Mouse (Mus musculus) layer of hippocampus, postnatal 25 days (tissue): Measurements from ENCODE around the gene Sgo2b. TPM values are rescaled to one million over a fixed set of nuclear protein-coding genes. Genes with fewer than 3 reads are reported as not detected.
"Not testable (repeated sequence)": the region's sequence is repeated elsewhere in the genome, so short reads cannot be mapped to it uniquely, and the experiment has no call there.

Source experiments
- DNase-seq, 2 experiments: peaks; one replicate each; pipeline ENCODE4 v3.0.0; 2022; ENCODE audit warnings: mixed read lengths in 2 of 2, low spot score in 1 of 2; ENCODE audit errors: extremely low spot score in 1 of 2
- total RNA-seq, 2 experiments: library from RNA; stranded (reverse); gene quantifications; 2 replicates each; pipeline ENCODE4 v1.2.3; 2021

The Sgo2b gene
- total RNA-seq: not detected

DNA sequence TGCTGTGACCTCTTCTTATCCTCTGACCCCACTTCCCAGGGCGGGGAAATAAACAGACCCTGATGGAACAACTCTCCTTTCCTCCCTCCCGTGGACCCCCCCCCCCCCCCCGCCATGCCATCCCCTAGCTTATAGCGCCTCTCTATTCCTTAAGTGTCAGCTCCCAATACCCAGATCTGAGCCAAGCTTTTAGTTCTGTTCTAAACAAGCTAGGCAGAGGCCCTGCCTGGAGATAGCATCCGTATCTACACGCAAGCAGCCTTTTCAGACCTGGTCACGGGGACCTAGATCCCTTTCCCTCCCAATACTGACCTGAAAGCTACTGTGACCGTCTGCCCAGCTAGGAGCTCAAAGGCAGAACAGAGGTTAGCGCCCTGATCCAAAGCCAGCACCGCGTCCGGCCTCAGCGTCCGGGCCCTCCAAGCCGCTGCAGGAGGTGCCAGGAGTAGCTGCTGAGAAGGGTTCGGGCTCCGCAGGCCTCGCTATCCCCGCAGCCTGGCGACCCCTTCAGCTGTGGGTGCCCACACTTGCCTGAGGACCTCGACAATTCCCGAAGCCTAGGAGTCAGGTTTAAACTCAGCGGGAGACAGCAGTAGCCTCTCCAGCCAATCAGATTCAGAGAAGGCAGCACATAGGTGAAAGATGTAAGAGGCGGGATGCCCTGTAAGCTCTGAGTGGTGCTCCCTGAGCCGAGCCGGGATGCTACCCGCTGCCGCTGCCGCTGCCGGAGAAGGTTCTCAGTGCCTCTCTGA lies at the start of gene Sgo2b:
Sgo2b (minus strand) TSS at position 623 of the 752 bp plus-strand sequence.
- DNase-seq: no peak

DNA sequence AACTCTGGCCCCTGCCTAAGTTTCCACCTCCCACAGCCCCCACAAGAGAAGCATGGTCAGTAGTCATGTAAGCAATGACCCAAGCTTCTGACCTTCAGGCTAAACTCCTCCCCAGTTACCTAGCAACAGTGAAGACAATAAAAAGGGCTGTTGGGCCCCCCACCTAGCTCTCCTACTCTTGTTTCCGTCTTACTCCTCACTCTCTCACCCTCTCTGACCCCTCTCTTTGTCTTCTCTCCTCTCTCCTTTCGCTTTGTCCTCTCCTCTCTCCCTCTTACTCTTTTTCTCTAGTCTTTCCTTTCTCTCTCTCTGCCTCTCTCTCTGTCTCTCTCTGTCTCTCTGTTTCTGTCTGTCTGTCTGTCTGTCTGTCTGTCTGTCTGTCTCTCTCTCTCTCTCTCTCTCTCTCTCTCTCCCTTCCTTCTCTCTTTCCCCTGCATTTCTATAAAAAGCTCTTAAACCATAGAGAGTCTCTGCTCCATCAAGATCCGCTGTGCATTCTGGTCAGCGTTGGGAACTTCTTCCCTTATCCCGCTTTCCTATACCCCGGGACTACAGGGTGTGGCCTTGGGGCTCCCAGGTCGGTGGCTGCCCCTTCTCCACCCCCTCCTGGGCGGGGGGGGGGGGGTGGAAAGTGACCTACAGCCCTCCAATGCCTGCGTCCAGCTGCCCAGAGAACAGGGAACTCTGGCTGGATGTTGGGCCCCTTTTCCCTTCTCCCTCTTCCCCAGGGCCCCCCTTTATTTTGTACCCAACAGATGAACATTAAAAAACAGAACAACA lies 18.8 kb upstream of the Sgo2b start:
- not testable (repeated sequence) for DNase-seq

DNA sequence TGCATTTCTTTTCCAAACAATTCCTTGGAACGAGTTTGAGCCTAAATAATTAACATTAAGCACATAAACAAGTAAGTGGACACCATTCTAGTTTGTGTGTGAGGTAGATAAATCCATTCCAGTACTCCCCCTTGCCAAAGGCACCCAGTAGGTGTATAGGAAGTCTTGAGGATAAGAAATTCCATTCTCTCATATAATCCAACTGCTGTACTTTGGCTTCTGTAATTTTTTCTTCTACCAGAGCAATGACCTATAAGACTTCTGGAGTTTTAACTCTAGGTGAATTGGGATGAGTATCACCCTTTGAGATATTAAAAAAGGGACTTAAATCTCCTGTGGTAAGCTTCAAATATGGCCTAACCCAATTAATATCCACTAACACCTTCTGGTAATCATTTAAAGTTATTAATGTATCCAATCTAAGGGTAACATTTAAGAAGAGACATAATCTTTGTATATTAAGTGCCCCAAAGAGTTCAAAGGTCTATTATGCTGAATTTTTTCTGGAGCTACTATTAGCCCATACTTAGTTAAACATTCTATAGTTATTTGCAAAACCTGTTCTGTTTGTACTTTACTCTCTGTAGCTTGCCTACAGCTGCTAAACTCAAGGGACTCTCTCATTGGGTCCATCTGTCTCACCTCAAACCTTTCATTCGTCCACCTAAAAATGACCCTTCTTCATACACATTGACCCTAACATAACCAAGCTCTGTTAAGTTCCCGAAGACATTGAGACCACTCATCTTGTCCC lies 9.2 kb upstream of the Sgo2b start:
- no peak for DNase-seq

DNA sequence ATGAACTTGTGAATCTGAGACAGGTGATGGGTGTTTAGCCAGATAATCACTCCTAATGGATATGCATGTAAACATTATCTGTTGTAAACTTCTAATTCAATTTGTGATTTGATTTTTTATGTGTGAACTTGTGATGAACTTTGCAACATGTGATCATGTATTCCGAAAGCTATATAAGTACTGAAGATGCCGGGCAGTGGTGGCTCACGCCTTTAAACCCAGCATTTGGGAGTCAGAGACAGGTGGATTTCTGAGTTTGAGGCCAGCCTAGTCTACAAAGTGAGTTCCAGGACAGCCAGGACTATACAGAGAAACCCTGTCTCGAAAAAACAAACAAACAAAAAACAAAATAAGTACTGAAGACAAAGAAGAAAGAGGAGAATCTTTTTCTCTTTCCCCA lies 1.8 kb upstream of the Sgo2b start:
- DNase-seq: not testable (repeated sequence)

DNA sequence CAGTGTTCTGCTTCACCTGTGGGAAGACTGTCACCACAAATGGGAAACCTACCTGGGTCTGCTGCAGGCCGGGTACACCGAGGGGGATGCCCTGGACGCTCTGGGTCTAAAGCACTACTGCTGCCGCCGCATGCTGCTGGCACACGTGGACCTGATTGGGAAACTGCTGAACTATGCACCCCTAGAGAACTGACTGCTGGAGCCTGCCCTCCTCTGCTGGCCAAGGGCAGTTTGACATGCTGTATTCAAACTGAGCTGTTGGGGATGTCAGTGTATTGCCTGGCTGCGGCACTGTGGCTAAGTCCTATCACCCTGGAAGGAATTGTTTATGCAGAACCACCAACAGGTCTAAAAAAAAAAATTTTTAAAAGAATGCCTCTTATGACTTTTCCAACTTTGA lies 18.9 kb downstream of the Sgo2b start:
- DNase-seq: no peak

DNA sequence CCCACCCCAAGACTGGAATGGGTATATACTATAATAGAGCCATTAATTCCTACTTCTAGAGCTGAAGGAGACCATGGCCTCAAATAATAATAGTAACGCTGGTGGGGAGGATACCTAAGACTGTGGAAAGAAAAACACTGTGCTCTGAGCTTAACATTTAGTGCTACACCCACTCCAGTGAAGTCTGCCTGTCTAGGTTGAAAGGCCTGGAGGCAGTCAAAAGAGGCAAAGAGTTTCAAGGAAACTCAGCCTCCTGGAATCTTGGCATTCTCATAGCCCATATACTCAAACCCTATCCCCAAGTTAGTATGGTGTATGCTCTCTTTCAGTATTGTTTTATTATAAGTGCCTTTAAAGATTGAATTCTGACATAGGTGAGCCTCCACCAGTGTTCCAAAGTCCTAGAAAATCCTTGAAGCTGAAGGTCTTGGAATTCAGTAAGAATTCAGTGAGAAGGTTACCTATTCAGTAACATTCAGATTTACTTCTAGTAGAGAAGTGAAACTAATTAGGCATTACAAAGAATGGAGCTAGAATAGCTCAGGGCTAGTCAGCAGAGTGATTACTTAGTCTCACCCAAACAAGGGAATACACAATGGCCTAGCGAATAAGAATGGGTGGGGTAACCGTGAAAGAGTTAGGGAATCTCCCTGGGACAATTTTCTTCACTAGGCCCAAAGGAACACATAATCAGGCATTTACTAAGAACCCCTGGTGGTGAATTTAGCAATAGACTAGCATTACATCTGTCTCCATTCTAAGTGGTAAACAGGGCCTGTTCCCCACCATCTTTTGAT lies 22.5 kb downstream of the Sgo2b start:
- DNase-seq: no peak

DNA sequence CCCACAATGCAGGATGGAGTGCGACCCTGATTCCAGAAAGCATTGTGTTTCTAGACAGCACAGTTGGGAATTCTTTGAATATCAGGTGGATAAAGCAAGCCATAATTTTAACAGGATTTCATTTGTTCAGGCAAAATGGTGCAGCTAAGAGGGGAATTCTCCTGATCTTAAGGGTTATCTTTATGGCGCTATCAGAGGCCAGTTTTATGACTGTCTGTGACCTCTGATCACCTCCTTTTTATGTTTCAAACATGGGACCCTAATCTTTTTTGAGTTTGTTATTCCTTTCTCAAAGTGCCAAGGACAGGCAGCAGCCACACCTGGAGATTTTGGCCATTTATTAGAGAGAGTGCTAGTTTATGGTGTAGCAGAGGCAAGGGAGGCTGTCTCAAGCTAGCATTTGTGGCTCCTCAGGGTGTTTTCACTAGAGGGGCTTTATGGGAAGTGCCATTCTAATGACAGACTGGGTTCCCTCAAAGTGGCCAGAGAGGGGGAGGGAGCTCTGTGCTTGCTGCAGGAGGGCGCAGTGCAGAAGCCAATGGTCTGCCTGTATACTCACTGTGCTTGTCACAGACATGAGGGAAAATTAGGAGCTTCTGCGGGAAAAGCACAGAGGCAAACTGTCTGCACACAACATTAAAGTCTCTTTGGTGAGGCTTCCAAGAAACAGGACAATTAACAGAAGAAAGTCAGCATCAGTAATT lies 30.6 kb downstream of the Sgo2b start:
- no peak for DNase-seq

DNA sequence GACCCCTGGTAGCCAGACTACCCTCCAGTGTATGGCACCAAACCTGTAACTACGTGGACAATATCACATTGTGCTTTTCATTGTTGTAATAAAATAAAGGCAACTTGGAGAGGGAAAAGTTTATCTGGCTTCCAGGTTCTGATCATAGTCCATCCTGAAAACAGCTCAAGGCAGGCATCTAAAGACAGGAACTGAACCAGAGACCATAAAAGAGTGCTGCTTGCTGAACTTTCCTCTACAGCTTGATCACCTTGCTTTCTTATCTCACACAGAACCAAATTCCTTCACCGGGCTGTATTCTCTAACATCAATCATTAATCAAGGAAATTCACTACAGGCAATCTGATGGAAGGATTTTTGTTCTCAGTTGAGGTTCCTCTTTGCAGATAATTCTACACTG lies 57.0 kb downstream of the Sgo2b start:
- DNase-seq: no peak

DNA sequence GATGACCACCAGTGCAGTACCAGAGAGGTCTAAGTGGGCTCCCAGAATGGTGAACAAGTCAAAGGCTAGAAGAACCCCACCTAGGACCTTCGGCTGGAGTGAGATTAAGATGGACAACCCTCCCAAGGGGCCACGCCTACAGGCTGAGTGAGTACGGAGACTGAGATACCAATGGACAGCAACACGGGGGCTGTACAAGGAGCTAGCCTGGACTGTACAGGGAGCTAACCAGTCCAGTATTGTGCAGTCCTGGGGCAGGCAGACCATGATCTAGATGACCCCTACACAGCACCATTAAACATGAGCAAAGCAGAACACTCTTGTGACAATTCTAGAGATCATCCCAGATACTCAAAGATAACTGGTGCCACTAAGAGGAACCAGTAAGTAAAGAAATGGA lies 73.7 kb downstream of the Sgo2b start:
- DNase-seq: no peak

DNA sequence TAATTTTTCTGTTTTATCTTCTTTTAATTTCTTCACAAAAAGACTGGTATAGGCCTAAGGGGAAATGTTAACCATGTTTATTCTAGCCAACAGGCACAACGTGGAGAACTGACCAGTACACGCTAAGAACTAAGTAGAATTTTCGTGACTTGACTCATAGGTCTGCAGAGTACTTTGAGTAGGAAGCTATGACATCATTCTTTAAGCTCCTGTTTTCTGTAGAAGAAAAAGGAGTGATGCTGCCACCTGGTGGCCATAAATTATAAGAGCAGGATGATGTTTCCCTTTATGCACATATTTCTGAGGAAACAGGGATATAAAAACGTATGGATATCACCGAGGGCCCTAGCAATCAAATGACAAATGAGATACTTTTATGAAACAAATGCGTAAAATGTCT lies 74.7 kb downstream of the Sgo2b start:
- DNase-seq: peak; percentile 45 to 83

DNA sequence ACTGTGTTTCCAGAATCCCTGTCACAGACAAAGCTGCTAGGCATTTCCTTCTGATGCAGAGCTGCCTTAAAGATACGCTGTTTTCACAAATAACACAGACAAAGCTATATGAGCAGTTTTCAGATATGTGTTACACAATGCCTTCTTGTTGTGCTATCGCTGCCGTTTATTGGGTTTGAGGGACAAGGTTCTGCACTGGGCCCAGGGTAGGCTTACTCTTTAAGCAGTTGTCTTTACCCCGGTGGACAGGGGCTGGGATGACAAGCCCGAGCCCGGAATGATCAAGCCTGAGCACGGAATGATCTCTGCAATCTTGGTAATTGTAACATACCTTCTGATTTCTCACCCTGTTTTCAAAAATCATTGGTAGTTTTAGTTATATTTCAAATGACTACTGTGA lies 75.1 kb downstream of the Sgo2b start:
- no peak for DNase-seq
